Mouse (Mus musculus) right cerebral cortex, postnatal 4 days (tissue): ENCODE data around the gene Neb.
"Not testable (repeated sequence)": the region's sequence is repeated elsewhere in the genome, so short reads cannot be mapped to it uniquely, and the experiment has no call there.

Experiments used
- DNase-seq: peaks from one replicate; pipeline ENCODE4 v3.0.0-alpha.2; 2022

The Neb gene

GRCm38 (mm10) chr2:52177184-52177583, 201.1 kb downstream of the Neb start:
- no peak for DNase-seq

GRCm38 (mm10) chr2:52176537-52176936, 201.7 kb downstream of the Neb start:
- DNase-seq: peak; percentile 13

- DNase-seq: no peak
Observed at GRCm38 (mm10) chr2:52174951-52175350, 203.3 kb downstream of the Neb start.

GRCm38 (mm10) chr2:52169243-52170005, 208.8 kb downstream of the Neb start:
- no peak for DNase-seq

- no peak for DNase-seq
Observed at GRCm38 (mm10) chr2:52153064-52153463, 225.2 kb downstream of the Neb start.

GRCm38 (mm10) chr2:52133351-52133750, 244.9 kb downstream of the Neb start:
- DNase-seq: no peak

- not testable (repeated sequence) for DNase-seq
Observed at GRCm38 (mm10) chr2:52131370-52131769, 246.9 kb downstream of the Neb start.

GRCm38 (mm10) chr2:52114086-52114485, 264.2 kb downstream of the Neb start:
- no peak for DNase-seq
